Mouse (Mus musculus) stomach, postnatal 0 days (tissue): ENCODE measurements around the gene Clint1.

Experiments
- CTCF ChIP-seq: IDR thresholded peaks from 2 replicates; pipeline ENCODE4 v1.5.1; 2016; ENCODE audit warnings: antibody characterized with exemption, low read depth, mild to moderate bottlenecking, moderate library complexity
- EP300 ChIP-seq: optimal IDR thresholded peaks from 2 replicates; pipeline ENCODE3; 2016; ENCODE audit warnings: antibody characterized with exemption

DNA sequence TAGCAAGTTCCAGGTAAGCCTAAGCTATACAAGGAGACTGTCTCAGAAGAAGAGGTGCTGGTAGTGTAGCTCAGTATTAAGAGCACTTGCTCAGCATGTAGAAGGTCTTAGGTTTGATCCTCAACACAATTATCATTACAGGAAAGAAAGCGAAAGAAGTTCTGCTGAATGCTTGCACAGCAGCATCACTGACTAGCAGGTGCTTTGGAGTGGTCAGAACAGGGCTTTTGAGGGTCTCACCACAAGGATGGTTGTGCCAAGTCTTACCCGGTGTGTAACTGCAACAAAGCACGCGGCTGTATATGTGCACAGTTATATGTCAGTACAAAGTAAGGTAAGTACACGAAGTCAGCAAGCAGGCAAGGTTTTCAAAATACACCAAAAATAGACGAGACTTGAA, 22.4 kb downstream of the Clint1 start:
- TF ChIP-seq CTCF: no peak
- TF ChIP-seq EP300: no peak
